Mouse (Mus musculus): ENCODE measurements around the gene Gm884. TPM values are rescaled to one million over a fixed set of nuclear protein-coding genes. Genes with fewer than 3 reads are reported as not detected.

Gm884 gene
- under 1 TPM; 0.02 to 0.04 TPM for total RNA-seq (2021)

- intact Hi-C loops (cut with DNase I) = no loop called here
- no peak for DNase-seq (ENCODE audit: extremely low spot score in 1 of 2, low spot score in 2 of 2)
These were observed at the start of gene Gm884 for GRCm38 (mm10) chr11:103621040-103621439. TSS of gene Gm884 (minus strand) at chr11:103621140.

GRCm38 (mm10) chr11:103666907-103667426, 46.0 kb upstream of the Gm884 start:
- intact Hi-C loops (cut with DNase I) = no loop called here
- peak in 1 of 2 experiments; percentile 46 for DNase-seq (ENCODE audit: extremely low spot score in 1 of 2, low spot score in 2 of 2)

GRCm38 (mm10) chr11:103666181-103666906, 45.4 kb upstream of the Gm884 start:
- intact Hi-C loops (cut with DNase I) = no loop called here

GRCm38 (mm10) chr11:103665695-103666094, 44.8 kb upstream of the Gm884 start:
- intact Hi-C loops (cut with DNase I) = no loop called here
- DNase-seq (ENCODE audit: extremely low spot score in 1 of 2, low spot score in 2 of 2) = no peak

More at GRCm38 (mm10) chr11:103666181-103666906, 45.4 kb upstream of the Gm884 start:
- peak; percentile 80 to 90 for DNase-seq (ENCODE audit: extremely low spot score in 1 of 2, low spot score in 2 of 2)

GRCm38 (mm10) chr11:103663119-103663518, 42.2 kb upstream of the Gm884 start:
- intact Hi-C loops (cut with DNase I) = no loop called here
- peak in 1 of 2 experiments; percentile 19 for DNase-seq (ENCODE audit: extremely low spot score in 1 of 2, low spot score in 2 of 2)

GRCm38 (mm10) chr11:103662546-103662945, 41.6 kb upstream of the Gm884 start:
- DNase-seq (ENCODE audit: extremely low spot score in 1 of 2, low spot score in 2 of 2) = peak; percentile 70 to 75
- intact Hi-C loops (cut with DNase I) = no loop called here

GRCm38 (mm10) chr11:103661863-103662262, 40.9 kb upstream of the Gm884 start:
- intact Hi-C loops (cut with DNase I) = no loop called here
- DNase-seq (ENCODE audit: extremely low spot score in 1 of 2, low spot score in 2 of 2) = peak; percentile 47 to 66

- no peak for DNase-seq (ENCODE audit: extremely low spot score in 1 of 2, low spot score in 2 of 2)
- intact Hi-C loops (cut with DNase I) = no loop called here
These were observed 37.2 kb upstream of the Gm884 start for GRCm38 (mm10) chr11:103658189-103658588.

GRCm38 (mm10) chr11:103656520-103656919, 35.6 kb upstream of the Gm884 start:
- DNase-seq (ENCODE audit: extremely low spot score in 1 of 2, low spot score in 2 of 2) = no peak
- intact Hi-C loops (cut with DNase I) = no loop called here

- DNase-seq (ENCODE audit: extremely low spot score in 1 of 2, low spot score in 2 of 2) = peak; percentile 58 to 73
- intact Hi-C loops (cut with DNase I) = no loop called here
These were observed 32.5 kb upstream of the Gm884 start for GRCm38 (mm10) chr11:103653359-103653965.

- no peak for DNase-seq (ENCODE audit: extremely low spot score in 1 of 2, low spot score in 2 of 2)
- intact Hi-C loops (cut with DNase I) = no loop called here
These were observed 30.5 kb upstream of the Gm884 start for GRCm38 (mm10) chr11:103651426-103651825.

GRCm38 (mm10) chr11:103649983-103650493, 29.1 kb upstream of the Gm884 start:
- peak in 1 of 2 experiments; percentile 44 for DNase-seq (ENCODE audit: extremely low spot score in 1 of 2, low spot score in 2 of 2)
- intact Hi-C loops (cut with DNase I) = no loop called here

- intact Hi-C loops (cut with DNase I) = no loop called here
- DNase-seq (ENCODE audit: extremely low spot score in 1 of 2, low spot score in 2 of 2) = peak; percentile 85 to 88
These were observed 28.5 kb upstream of the Gm884 start, which contains the start of gene Rprml for GRCm38 (mm10) chr11:103649301-103649982. TSS of gene Rprml (plus strand) at chr11:103649570.

- no peak for DNase-seq (ENCODE audit: extremely low spot score in 1 of 2, low spot score in 2 of 2)
- intact Hi-C loops (cut with DNase I) = no loop called here
These were observed 27.7 kb upstream of the Gm884 start for GRCm38 (mm10) chr11:103648656-103649055.

GRCm38 (mm10) chr11:103647921-103648620, 27.1 kb upstream of the Gm884 start:
- intact Hi-C loops (cut with DNase I) = no loop called here
- peak in 1 of 2 experiments; percentile 55 for DNase-seq (ENCODE audit: extremely low spot score in 1 of 2, low spot score in 2 of 2)

GRCm38 (mm10) chr11:103646301-103646700, 25.4 kb upstream of the Gm884 start:
- no peak for DNase-seq (ENCODE audit: extremely low spot score in 1 of 2, low spot score in 2 of 2)
- intact Hi-C loops (cut with DNase I) = no loop called here

- intact Hi-C loops (cut with DNase I) = no loop called here
- DNase-seq (ENCODE audit: extremely low spot score in 1 of 2, low spot score in 2 of 2) = no peak
These were observed 24.8 kb upstream of the Gm884 start for GRCm38 (mm10) chr11:103645731-103646130.

- intact Hi-C loops (cut with DNase I) = no loop called here
- DNase-seq (ENCODE audit: extremely low spot score in 1 of 2, low spot score in 2 of 2) = no peak
These were observed 22.3 kb upstream of the Gm884 start for GRCm38 (mm10) chr11:103643211-103643610.
